Mouse (Mus musculus) myocyte (in vitro differentiated cells): Measurements from ENCODE around the gene Ppp4r4. TPM values are rescaled to one million over a fixed set of nuclear protein-coding genes. Genes with fewer than 3 reads are reported as not detected.
"Not testable (repeated sequence)": the region's sequence is repeated elsewhere in the genome, so short reads cannot be mapped to it uniquely, and the experiment has no call there.

Source experiments
- H3K27me3 ChIP-seq: one replicate; pipeline ENCODE4 v1.6.1; 2011; ENCODE audit not compliant: control insufficient read depth, insufficient read depth, insufficient read length
- H3K36me3 ChIP-seq: one replicate; pipeline ENCODE4 v1.6.1; 2011; ENCODE audit not compliant: control insufficient read depth, insufficient read depth
- H3K4me2 ChIP-seq: one replicate; pipeline ENCODE4 v1.6.1; 2011; ENCODE audit warnings: low read depth, control low read depth
- H3K4me3 ChIP-seq: one replicate; pipeline ENCODE4 v1.5.1; 2011; ENCODE audit warnings: mild to moderate bottlenecking, control low read depth, moderate library complexity
- H3K79me2 ChIP-seq: one replicate; pipeline ENCODE4 v1.6.1; 2011; ENCODE audit not compliant: control insufficient read depth, insufficient read depth
- H3ac ChIP-seq: one replicate; pipeline ENCODE4 v1.6.1; 2011; ENCODE audit not compliant: control insufficient read depth, insufficient read length
- CEBPB ChIP-seq: IDR thresholded peaks from 2 replicates; pipeline ENCODE4 v1.6.1; 2011; ENCODE audit warnings: mild to moderate bottlenecking, moderate library complexity; ENCODE audit not compliant: poor library complexity, insufficient read depth, severe bottlenecking
- E2F4 ChIP-seq: IDR thresholded peaks from one replicate; pipeline ENCODE4 v1.6.1; 2011; ENCODE audit warnings: mild to moderate bottlenecking, control low read depth, moderate library complexity; ENCODE audit not compliant: insufficient read depth
- MAX ChIP-seq: IDR thresholded peaks from one replicate; pipeline ENCODE4 v1.6.1; 2011; ENCODE audit warnings: low read depth, mild to moderate bottlenecking, control low read depth
- MYOD1 ChIP-seq, 3 experiments: IDR thresholded peaks; one replicate each; pipeline ENCODE4 v1.6.1; 2011; ENCODE audit warnings: control low read depth in 2 of 3, low read depth in 2 of 3, mild to moderate bottlenecking in 2 of 3, moderate library complexity in 1 of 3; ENCODE audit not compliant: insufficient read length in 2 of 3, control insufficient read depth in 1 of 3
- MYOG ChIP-seq, 3 experiments: IDR thresholded peaks; one replicate each; pipeline ENCODE4 v1.6.1; 2011; ENCODE audit warnings: control low read depth in 2 of 3, low read depth in 2 of 3, mild to moderate bottlenecking in 2 of 3; ENCODE audit not compliant: insufficient read length in 2 of 3, control insufficient read depth in 1 of 3, insufficient read depth in 1 of 3
- POLR2A ChIP-seq: IDR thresholded peaks from one replicate; pipeline ENCODE4 v1.6.1; 2011; ENCODE audit warnings: low read depth, mild to moderate bottlenecking, control low read depth, moderate library complexity; ENCODE audit not compliant: insufficient read length
- POLR2AphosphoS2 ChIP-seq: IDR thresholded peaks from one replicate; pipeline ENCODE4 v1.6.1; 2011; ENCODE audit warnings: low read depth, control low read depth; ENCODE audit not compliant: insufficient read length
- REST ChIP-seq: IDR thresholded peaks from one replicate; pipeline ENCODE4 v1.6.1; 2011; ENCODE audit warnings: mild to moderate bottlenecking, control low read depth, moderate library complexity; ENCODE audit not compliant: insufficient read depth, insufficient read length
- SRF ChIP-seq: IDR thresholded peaks from one replicate; pipeline ENCODE4 v1.6.1; 2011; ENCODE audit warnings: low read depth; ENCODE audit not compliant: control insufficient read depth, insufficient read length
- TCF12 ChIP-seq: IDR thresholded peaks from one replicate; pipeline ENCODE4 v1.6.1; 2011; ENCODE audit warnings: mild to moderate bottlenecking, control low read depth; ENCODE audit not compliant: poor library complexity, insufficient read depth, severe bottlenecking
- TCF3 ChIP-seq: IDR thresholded peaks from one replicate; pipeline ENCODE4 v1.6.1; 2011; ENCODE audit warnings: low read depth, control low read depth; ENCODE audit not compliant: insufficient read length
- USF1 ChIP-seq: IDR thresholded peaks from one replicate; pipeline ENCODE4 v1.6.1; 2011; ENCODE audit warnings: low read depth, mild to moderate bottlenecking, control low read depth, moderate library complexity
- polyA plus RNA-seq: library from polyadenylated mRNA; unstranded; fragments of >200 nt; fragmentation: generic; extraction: Trizol; gene quantifications from one replicate; pipeline ENCODE4 v1.2.1, GENCODE M21; 2012; ENCODE audit warnings: missing spikeins

The Ppp4r4 gene
- polyA plus RNA-seq, 1 experiment, result 0.13 TPM

DNA sequence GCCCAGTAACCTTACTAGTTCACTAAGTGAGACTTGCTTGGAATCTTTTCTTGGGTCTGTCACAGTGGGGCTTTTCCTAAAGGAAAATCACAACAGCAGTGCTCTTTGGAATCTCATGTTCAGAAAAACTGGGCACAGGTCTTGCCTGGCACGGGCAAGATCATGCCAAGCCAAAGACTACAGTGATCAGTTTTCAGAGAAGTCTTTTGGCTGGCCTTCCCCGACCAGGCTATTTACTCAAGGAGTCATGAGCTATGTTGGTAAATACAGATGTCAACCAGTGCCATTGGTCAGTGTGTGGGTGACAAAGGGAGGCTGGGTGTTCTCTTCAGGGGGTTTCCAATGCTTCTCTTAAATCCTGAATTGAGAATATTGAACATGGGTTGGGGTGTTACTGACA, 127.1 kb downstream of the Ppp4r4 start:
- Histone ChIP-seq H3K79me2 (no peaks in the 10 kb centered on the region), H3K4me3 (no peak overlapping the region), H3K4me2 (no peak overlapping the region), H3K27me3 (no peaks in the 10 kb centered on the region), H3K36me3 (no peaks in the 10 kb centered on the region), H3ac (no peak overlapping the region)
- TF ChIP-seq REST (no peak), USF1 (no peak), MYOG (IDR thresholded peaks at IDR 0.05; ENCODE audit: control insufficient read depth in 1 of 3, insufficient read depth in 1 of 3, insufficient read length in 2 of 3, low read depth in 2 of 3) (no peak), CEBPB (no peak), MYOD1 (IDR thresholded peaks at IDR 0.05; ENCODE audit: control insufficient read depth in 1 of 3, insufficient read length in 2 of 3, low read depth in 2 of 3) (no peak), POLR2AphosphoS2 (no peak), MAX (no peak), TCF12 (no peak), E2F4 (no peak), TCF3 (no peak), POLR2A (no peak), SRF (no peak)

GRCm38 (mm10) chr12:103660076-103660475, 128.0 kb downstream of the Ppp4r4 start:
- no peaks in the 10 kb centered on the region for H3K36me3 ChIP-seq
- TF ChIP-seq CEBPB, result no peak
- TF ChIP-seq TCF3, result no peak
- TF ChIP-seq REST, result no peak
- no peak for TF ChIP-seq SRF
- no peak for TF ChIP-seq POLR2AphosphoS2
- TF ChIP-seq USF1, result no peak
- H3K27me3 ChIP-seq, result no peaks in the 10 kb centered on the region
- H3ac ChIP-seq, result no peak overlapping the region
- H3K4me3 ChIP-seq, result no peak overlapping the region
- no peak overlapping the region for H3K4me2 ChIP-seq
- H3K79me2 ChIP-seq, result no peaks in the 10 kb centered on the region

DNA sequence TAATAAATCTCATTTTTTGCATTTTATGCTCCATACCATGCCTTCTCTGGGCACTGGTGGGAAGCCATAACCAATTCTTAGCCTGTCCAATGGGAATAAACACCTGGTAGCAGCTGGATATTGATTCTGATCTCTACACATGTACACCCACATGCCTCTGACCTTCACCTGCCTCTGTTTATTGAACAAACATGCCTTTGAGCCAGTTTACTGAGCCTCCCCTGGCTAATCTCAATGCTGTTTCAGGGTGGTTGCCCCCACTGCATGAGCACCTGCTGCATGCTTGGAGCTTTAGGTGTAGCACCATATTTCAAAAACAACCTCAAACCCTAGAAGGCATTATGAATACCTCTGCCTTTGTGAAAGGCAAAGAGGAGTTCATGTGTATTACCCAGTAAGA, 130.0 kb downstream of the Ppp4r4 start:
- H3K4me3 ChIP-seq, H3K36me3 ChIP-seq, H3K79me2 ChIP-seq: not testable (repeated sequence)

More for the DNA sequence above, 130.0 kb downstream of the Ppp4r4 start:
- not testable (repeated sequence) for H3ac ChIP-seq, H3K27me3 ChIP-seq, H3K4me2 ChIP-seq

Other genes starting within 250 kb of the Ppp4r4 start
- gene Fam181a, start 221.3 kb upstream of the Ppp4r4 start, polyA plus RNA-seq, result not detected
- 27.8 TPM for gene Asb2, start 176.3 kb upstream of the Ppp4r4 start, polyA plus RNA-seq
- 23.3 TPM for gene Otub2, start 143.6 kb upstream of the Ppp4r4 start, polyA plus RNA-seq
- 0.60 TPM for gene 9330161L09Rik, start 124.5 kb upstream of the Ppp4r4 start, polyA plus RNA-seq
- gene Ddx24, start 106.5 kb upstream of the Ppp4r4 start, polyA plus RNA-seq, result 85.0 TPM
- 118 TPM for gene Ifi27, start 98.1 kb upstream of the Ppp4r4 start, polyA plus RNA-seq
- gene Ifi27l2a, start 88.6 kb upstream of the Ppp4r4 start, polyA plus RNA-seq, result 2.4 TPM
- gene Ifi27l2b, start 75.1 kb upstream of the Ppp4r4 start, polyA plus RNA-seq, result not detected
- not detected for gene Serpina10, start 99.2 kb downstream of the Ppp4r4 start, polyA plus RNA-seq
- 0.20 TPM for gene Serpina6, start 124.9 kb downstream of the Ppp4r4 start, polyA plus RNA-seq
- not detected for gene Serpina16, start 143.9 kb downstream of the Ppp4r4 start, polyA plus RNA-seq
- not detected for gene Serpina1f, start 163.2 kb downstream of the Ppp4r4 start, polyA plus RNA-seq
- 0.12 TPM for gene Serpina1d, start 241.3 kb downstream of the Ppp4r4 start, polyA plus RNA-seq